18 mouse cellular contexts compared by ENCODE assay signal in genomic region chr5:150279387-150279786, GRCm38 (mm10).
DNase-seq lines count a peak whose midpoint lies in the region; ATAC-seq lines count a peak whose summit lies in the region.
"Had no signal": no experiment of that assay in that cellular context is flagged by ENCODE, and none has a peak within 500 bp of the region (broad histone marks: within the 10 kb centered on the region; RNA-seq: fewer than 3 reads in every experiment).

No protein-coding gene starts in this region.

- no peak for ATAC-seq in cerebellum, adult (ENCODE audit: insufficient number of reproducible peaks, low FRiP score, low TSS enrichment)
- peak; percentile 59 for ATAC-seq in common myeloid progenitor, adult 5-6 weeks (replicated peaks; ENCODE audit: low read depth, poor library complexity, severe bottlenecking)
- ATAC-seq: activated CD4-positive, CD25-positive, alpha-beta regulatory T cell, adult 4 months; forebrain, embryonic 14.5 days; forebrain, postnatal 0 days; hindbrain, embryonic 16.5 days; intestine, embryonic 15.5 days had no signal

- DNase-seq in cerebellum, postnatal 14 days = peak; percentile 43 to 61
- DNase-seq in brain, adult 2 months (ENCODE audit: low read depth, low spot score) = peak; percentile 55
- DNase-seq in urinary bladder, postnatal 10 days (ENCODE audit: low spot score) = no peak
- DNase-seq in spleen, adult 12 weeks (ENCODE audit: low spot score) = no peak
- DNase-seq: adrenal gland, adult 8-10 months; adrenal gland, postnatal 25 days; embryo, embryonic 11 days; forebrain, postnatal 0 days; gastrocnemius, adult 2 months; gastrocnemius, postnatal 14 days; heart, adult 11 months; kidney, adult 11 months had no signal

Comparison
In these comparisons a context has a peak if more than half of its experiments do, and no peak if none do; other contexts are left out.
1. DNase-seq: peak in cerebellum, postnatal 14 days (2 of 2) and brain, adult 2 months (single experiment); none in urinary bladder, postnatal 10 days (single experiment) and spleen, adult 12 weeks (single experiment).